Mouse (Mus musculus): ENCODE measurements at regions not wholly inside any gene's neighbourhood (a gene's known extent, or its start where the extent isn't known, plus 50 kb on each side); places are given as distances from the start of the nearest gene placed in this dataset.
A peak's percentile ranks its signal among the peaks of the same experiment; 100 is the strongest.

- Histone ChIP-seq H3K9ac (replicated peaks; ENCODE audit: low read length) (no peak overlapping the region), H3K27ac (ENCODE audit: low read length) (no peak overlapping the region), H3K4me2 (replicated peaks; ENCODE audit: low read depth, low read length) (no peak overlapping the region), H3K36me3 (ENCODE audit: insufficient read depth, low read length) (no peaks in the 10 kb centered on the region), H3K27me3 (ENCODE audit: insufficient read depth, low read length) (no peaks in the 10 kb centered on the region), H3K4me1 (ENCODE audit: insufficient read depth, low read length) (no peaks in the 10 kb centered on the region), H3K4me3 (ENCODE audit: low read length) (no peak overlapping the region), H3K9me3 (ENCODE audit: low read length) (peaks cover 8% of the 10 kb centered on the region)
- 17% methylated on average over 3 of the region's 3 CpGs for WGBS
- ATAC-seq (ENCODE audit: low FRiP score, low TSS enrichment), result no peak
These were observed 339.3 kb downstream of the Hace1 start for GRCm38 (mm10) chr10:45916928-45917327.

GRCm38 (mm10) chr10:45925746-45926145, 348.1 kb downstream of the Hace1 start:
- no peak for ATAC-seq (ENCODE audit: low FRiP score, low TSS enrichment)
- Histone ChIP-seq H3K36me3 (ENCODE audit: insufficient read depth, low read length) (no peaks in the 10 kb centered on the region), H3K9me3 (ENCODE audit: low read length) (no peaks in the 10 kb centered on the region), H3K4me1 (ENCODE audit: insufficient read depth, low read length) (no peaks in the 10 kb centered on the region), H3K4me3 (ENCODE audit: low read length) (no peak overlapping the region), H3K9ac (replicated peaks; ENCODE audit: low read length) (no peak overlapping the region), H3K27ac (ENCODE audit: low read length) (no peak overlapping the region), H3K27me3 (ENCODE audit: insufficient read depth, low read length) (no peaks in the 10 kb centered on the region), H3K4me2 (replicated peaks; ENCODE audit: low read depth, low read length) (no peak overlapping the region)
- 58% methylated on average over 1 of the region's 1 CpGs for WGBS

- Histone ChIP-seq H3K4me3 (ENCODE audit: low read length) (no peak overlapping the region), H3K36me3 (ENCODE audit: insufficient read depth, low read length) (no peaks in the 10 kb centered on the region), H3K27ac (ENCODE audit: low read length) (no peak overlapping the region), H3K4me1 (ENCODE audit: insufficient read depth, low read length) (no peaks in the 10 kb centered on the region), H3K9me3 (ENCODE audit: low read length) (no peaks in the 10 kb centered on the region), H3K9ac (replicated peaks; ENCODE audit: low read length) (no peak overlapping the region), H3K27me3 (ENCODE audit: insufficient read depth, low read length) (no peaks in the 10 kb centered on the region), H3K4me2 (replicated peaks; ENCODE audit: low read depth, low read length) (no peak overlapping the region)
- no peak for ATAC-seq (ENCODE audit: low FRiP score, low TSS enrichment)
- WGBS, result 86% methylated on average over 4 of the region's 4 CpGs
These were observed 356.1 kb downstream of the Hace1 start for GRCm38 (mm10) chr10:45933631-45934310.

- no peak overlapping the region for H3K9ac ChIP-seq (replicated peaks; ENCODE audit: low read length)
- no peak overlapping the region for H3K4me3 ChIP-seq (ENCODE audit: low read length)
- no peak for ATAC-seq (ENCODE audit: low FRiP score, low TSS enrichment)
- H3K27me3 ChIP-seq (ENCODE audit: insufficient read depth, low read length), result no peaks in the 10 kb centered on the region
- H3K36me3 ChIP-seq (ENCODE audit: insufficient read depth, low read length), result no peaks in the 10 kb centered on the region
- H3K4me1 ChIP-seq (ENCODE audit: insufficient read depth, low read length), result no peaks in the 10 kb centered on the region
- no peak overlapping the region for H3K4me2 ChIP-seq (replicated peaks; ENCODE audit: low read depth, low read length)
- no peaks in the 10 kb centered on the region for H3K9me3 ChIP-seq (ENCODE audit: low read length)
- no peak overlapping the region for H3K27ac ChIP-seq (ENCODE audit: low read length)
These were observed 380.1 kb downstream of the Hace1 start for GRCm38 (mm10) chr10:45957686-45958085.

GRCm38 (mm10) chr10:45972240-45972639, 394.6 kb downstream of the Hace1 start:
- 35% methylated on average over 1 of the region's 1 CpGs for WGBS
- Histone ChIP-seq H3K27ac (ENCODE audit: low read length) (no peak overlapping the region), H3K4me3 (ENCODE audit: low read length) (no peak overlapping the region), H3K36me3 (ENCODE audit: insufficient read depth, low read length) (no peaks in the 10 kb centered on the region), H3K9me3 (ENCODE audit: low read length) (no peaks in the 10 kb centered on the region), H3K9ac (replicated peaks; ENCODE audit: low read length) (no peak overlapping the region), H3K27me3 (ENCODE audit: insufficient read depth, low read length) (no peaks in the 10 kb centered on the region), H3K4me2 (replicated peaks; ENCODE audit: low read depth, low read length) (no peak overlapping the region), H3K4me1 (ENCODE audit: insufficient read depth, low read length) (no peaks in the 10 kb centered on the region)
- ATAC-seq (ENCODE audit: low FRiP score, low TSS enrichment), result peak; percentile 49; the same call in 1 of the 2 replicates

- H3K4me2 ChIP-seq (replicated peaks; ENCODE audit: low read depth, low read length), result no peak overlapping the region
- H3K27me3 ChIP-seq (ENCODE audit: insufficient read depth, low read length), result no peaks in the 10 kb centered on the region
- H3K9me3 ChIP-seq (ENCODE audit: low read length), result no peaks in the 10 kb centered on the region
- no peaks in the 10 kb centered on the region for H3K36me3 ChIP-seq (ENCODE audit: insufficient read depth, low read length)
- no peak for ATAC-seq (ENCODE audit: low FRiP score, low TSS enrichment)
- H3K4me3 ChIP-seq (ENCODE audit: low read length), result no peak overlapping the region
- no peaks in the 10 kb centered on the region for H3K4me1 ChIP-seq (ENCODE audit: insufficient read depth, low read length)
- H3K27ac ChIP-seq (ENCODE audit: low read length), result no peak overlapping the region
- WGBS, result 52% methylated on average over 4 of the region's 4 CpGs
- no peak overlapping the region for H3K9ac ChIP-seq (replicated peaks; ENCODE audit: low read length)
These were observed 405.2 kb downstream of the Hace1 start for GRCm38 (mm10) chr10:45982731-45983274.

- Histone ChIP-seq H3K9ac (replicated peaks; ENCODE audit: low read length) (no peak overlapping the region), H3K4me2 (replicated peaks; ENCODE audit: low read depth, low read length) (no peak overlapping the region), H3K27ac (ENCODE audit: low read length) (no peak overlapping the region), H3K4me3 (ENCODE audit: low read length) (no peak overlapping the region), H3K27me3 (ENCODE audit: insufficient read depth, low read length) (no peaks in the 10 kb centered on the region), H3K36me3 (ENCODE audit: insufficient read depth, low read length) (no peaks in the 10 kb centered on the region), H3K4me1 (ENCODE audit: insufficient read depth, low read length) (no peaks in the 10 kb centered on the region), H3K9me3 (ENCODE audit: low read length) (no peaks in the 10 kb centered on the region)
- 85% methylated on average over 6 of the region's 6 CpGs for WGBS
- no peak for ATAC-seq (ENCODE audit: low FRiP score, low TSS enrichment)
These were observed 406.2 kb downstream of the Hace1 start for GRCm38 (mm10) chr10:45983671-45984335.

- 95% methylated on average over 2 of the region's 2 CpGs for WGBS
- Histone ChIP-seq H3K4me3 (ENCODE audit: low read length) (no peak overlapping the region), H3K27ac (ENCODE audit: low read length) (no peak overlapping the region), H3K4me1 (ENCODE audit: insufficient read depth, low read length) (no peaks in the 10 kb centered on the region), H3K4me2 (replicated peaks; ENCODE audit: low read depth, low read length) (no peak overlapping the region), H3K9me3 (ENCODE audit: low read length) (no peaks in the 10 kb centered on the region), H3K27me3 (ENCODE audit: insufficient read depth, low read length) (no peaks in the 10 kb centered on the region), H3K36me3 (ENCODE audit: insufficient read depth, low read length) (no peaks in the 10 kb centered on the region), H3K9ac (replicated peaks; ENCODE audit: low read length) (no peak overlapping the region)
- ATAC-seq (ENCODE audit: low FRiP score, low TSS enrichment), result no peak
These were observed 408.7 kb downstream of the Hace1 start for GRCm38 (mm10) chr10:45986341-45986740.

GRCm38 (mm10) chr10:46006319-46006718, 428.7 kb downstream of the Hace1 start:
- H3K4me3 ChIP-seq (ENCODE audit: low read length), result no peak overlapping the region
- H3K27ac ChIP-seq (ENCODE audit: low read length), result no peak overlapping the region
- no peaks in the 10 kb centered on the region for H3K27me3 ChIP-seq (ENCODE audit: insufficient read depth, low read length)
- H3K9ac ChIP-seq (replicated peaks; ENCODE audit: low read length), result no peak overlapping the region
- WGBS, result 52% methylated on average over 2 of the region's 2 CpGs
- no peaks in the 10 kb centered on the region for H3K9me3 ChIP-seq (ENCODE audit: low read length)
- H3K36me3 ChIP-seq (ENCODE audit: insufficient read depth, low read length), result no peaks in the 10 kb centered on the region
- H3K4me2 ChIP-seq (replicated peaks; ENCODE audit: low read depth, low read length), result no peak overlapping the region
- no peaks in the 10 kb centered on the region for H3K4me1 ChIP-seq (ENCODE audit: insufficient read depth, low read length)
- ATAC-seq (ENCODE audit: low FRiP score, low TSS enrichment), result no peak

- Histone ChIP-seq H3K9ac (replicated peaks; ENCODE audit: low read length) (no peak overlapping the region), H3K4me3 (ENCODE audit: low read length) (no peak overlapping the region), H3K9me3 (ENCODE audit: low read length) (no peaks in the 10 kb centered on the region), H3K27me3 (ENCODE audit: insufficient read depth, low read length) (no peaks in the 10 kb centered on the region), H3K4me2 (replicated peaks; ENCODE audit: low read depth, low read length) (no peak overlapping the region), H3K36me3 (ENCODE audit: insufficient read depth, low read length) (no peaks in the 10 kb centered on the region), H3K27ac (ENCODE audit: low read length) (no peak overlapping the region), H3K4me1 (ENCODE audit: insufficient read depth, low read length) (no peaks in the 10 kb centered on the region)
- peak; percentile 85; the same call in 1 of the 2 replicates for ATAC-seq (ENCODE audit: low FRiP score, low TSS enrichment)
- WGBS, result 31% methylated on average over 12 of the region's 12 CpGs
These were observed 434.4 kb downstream of the Hace1 start for GRCm38 (mm10) chr10:46011916-46012596.
